Mouse (Mus musculus) lung, adult 2 months (tissue): ENCODE results near the gene Unkl.

Experiments used
- CTCF ChIP-seq: fragments of 200-500 bp; IDR thresholded peaks from 2 replicates; pipeline ENCODE4 v1.5.1; 2011; ENCODE audit warnings: mild to moderate bottlenecking, low read length, control low read depth; ENCODE audit not compliant: insufficient read depth
- POLR2A ChIP-seq: fragments of 200-500 bp; IDR thresholded peaks from 2 replicates; pipeline ENCODE4 v1.6.1; 2011; ENCODE audit warnings: low read depth, mild to moderate bottlenecking, control low read depth, low read length, borderline replicate concordance; ENCODE audit errors: extremely low read depth

DNA sequence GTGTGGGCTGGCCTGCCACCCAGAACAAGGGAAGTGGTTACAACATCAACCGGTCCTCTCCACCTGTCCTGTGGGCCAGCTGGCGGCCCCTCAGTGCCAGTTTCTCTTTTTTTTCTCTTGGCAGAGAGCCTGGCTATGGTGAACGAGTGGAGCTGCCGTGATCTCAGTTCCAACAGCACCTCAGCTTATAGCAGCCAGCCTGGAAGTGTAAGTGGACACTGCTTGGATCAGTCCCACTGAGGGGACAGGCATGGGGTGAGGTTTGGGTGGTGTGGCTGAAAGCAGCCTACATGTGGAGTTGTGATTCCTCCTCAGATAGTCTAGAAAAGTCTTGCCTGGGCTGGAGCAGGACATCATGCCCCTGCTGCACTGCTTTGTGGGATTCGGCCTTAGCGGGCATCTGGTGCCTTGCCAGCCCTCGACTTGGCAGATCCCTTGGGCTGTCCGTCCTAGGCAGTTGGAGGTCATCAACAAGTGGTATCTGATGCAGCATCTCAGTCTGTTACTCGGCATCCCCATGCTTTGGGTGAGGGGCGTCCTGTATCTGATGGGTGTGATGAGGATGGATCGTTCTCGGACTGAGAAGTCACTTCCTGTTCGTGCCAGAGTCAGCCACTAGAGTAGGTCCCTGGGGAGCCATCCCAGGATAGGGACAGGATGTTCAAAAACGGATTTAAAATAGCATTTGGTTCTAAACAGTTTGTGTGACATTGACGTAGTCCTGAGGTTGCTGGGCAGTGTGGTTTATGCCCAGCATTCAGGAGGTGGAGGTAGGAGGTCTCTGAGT lies 22.7 kb downstream of the Unkl start:
- no peak for TF ChIP-seq POLR2A
- TF ChIP-seq CTCF: no peak
